Mouse (Mus musculus) heart, adult 2 months (tissue): ENCODE data around the gene Afap1l2. TPM values are rescaled to one million over a fixed set of nuclear protein-coding genes. Genes with fewer than 3 reads are reported as not detected.

Source experiments
- DNase-seq, 2 experiments: peaks; one replicate each; pipeline ENCODE4 v3.0.0; 2021
- H3K27ac ChIP-seq: fragments of 200-600 bp; 2 replicates; pipeline ENCODE4 v1.8.1; 2022
- H3K27me3 ChIP-seq: fragments of 200-500 bp; 2 replicates; pipeline ENCODE4 v1.6.1; 2012; ENCODE audit warnings: mild to moderate bottlenecking, low read length, inconsistent platforms, mixed read lengths; ENCODE audit not compliant: control insufficient read depth, insufficient read depth
- H3K36me3 ChIP-seq: fragments of 200-500 bp; 2 replicates; pipeline ENCODE4 v1.6.1; 2012; ENCODE audit warnings: low read length, inconsistent platforms; ENCODE audit not compliant: control insufficient read depth, insufficient read depth
- H3K4me1 ChIP-seq: fragments of 200-500 bp; 2 replicates; pipeline ENCODE4 v1.6.1; 2011; ENCODE audit warnings: low read length; ENCODE audit not compliant: control insufficient read depth, insufficient read depth
- H3K4me3 ChIP-seq: fragments of 200-600 bp; 2 replicates; pipeline ENCODE4 v1.8.1; 2022
- H3K79me2 ChIP-seq: fragments of 200-500 bp; replicated peaks from 2 replicates; pipeline ENCODE4 v1.6.1; 2012; ENCODE audit warnings: mild to moderate bottlenecking, inconsistent platforms, low read length, moderate library complexity, mixed read lengths; ENCODE audit not compliant: control insufficient read depth, insufficient read depth
- H3K9ac ChIP-seq: fragments of 200-500 bp; 2 replicates; pipeline ENCODE4 v1.6.1; 2012; ENCODE audit warnings: low read depth, mild to moderate bottlenecking, control low read depth, inconsistent platforms, low read length, mixed read lengths
- CTCF ChIP-seq: fragments of 200-600 bp; IDR thresholded peaks from 2 replicates; pipeline ENCODE4 v1.8.1; 2022; ENCODE audit warnings: antibody characterized with exemption, mild to moderate bottlenecking, moderate library complexity
- EP300 ChIP-seq: fragments of 200-500 bp; IDR thresholded peaks from 2 replicates; pipeline ENCODE4 v1.6.1; 2011; ENCODE audit warnings: low read depth, low read length, control low read depth; ENCODE audit not compliant: insufficient read depth
- POLR2A ChIP-seq: fragments of 200-500 bp; IDR thresholded peaks from 2 replicates; pipeline ENCODE4 v1.6.1; 2011; ENCODE audit warnings: mild to moderate bottlenecking, low read depth, low read length, control low read depth; ENCODE audit not compliant: insufficient read depth
- WGBS: fragments of 180-500 bp; shearing (Covaris S2); methylation state at CpG from one replicate; pipeline ENCODE4 v1.1.7; 2018; 5-methylcytosine and 5-hydroxymethylcytosine counted together
- intact Hi-C: fragments of 180-260 bp; cut with DNase I; formaldehyde crosslinking; loops from one replicate; pipeline ENCODE4 v1.15.1; 2025
- polyA plus RNA-seq: library from polyadenylated mRNA; depleted of rRNA; stranded (reverse); fragments of >200 nt; gene quantifications from 2 replicates; pipeline ENCODE4 v1.2.3, GENCODE M21; 2012
- total RNA-seq, 2 experiments: library from RNA; stranded (reverse); gene quantifications; 2 replicates each; pipeline ENCODE4 v1.2.3; 2021

Gene Afap1l2
- total and polyA plus RNA-seq, 3 experiments = 1.8 to 3.6 (median 3.6) TPM

- 54% methylated on average over 3 of the region's 3 CpGs for WGBS
- intact Hi-C loops = no loop called here
- no peak for TF ChIP-seq CTCF
- no peak for TF ChIP-seq EP300
- no peak for TF ChIP-seq POLR2A
- Histone ChIP-seq H3K79me2 (no peaks in the 10 kb centered on the region), H3K4me3 (no peak overlapping the region), H3K36me3 (no peaks in the 10 kb centered on the region), H3K27ac (no peak overlapping the region), H3K4me1 (no peaks in the 10 kb centered on the region), H3K9ac (no peak overlapping the region), H3K27me3 (no peaks in the 10 kb centered on the region)
- no peak for DNase-seq
These were observed 48.4 kb downstream of the Afap1l2 start for GRCm38 (mm10) chr19:56959601-56960000.

DNA sequence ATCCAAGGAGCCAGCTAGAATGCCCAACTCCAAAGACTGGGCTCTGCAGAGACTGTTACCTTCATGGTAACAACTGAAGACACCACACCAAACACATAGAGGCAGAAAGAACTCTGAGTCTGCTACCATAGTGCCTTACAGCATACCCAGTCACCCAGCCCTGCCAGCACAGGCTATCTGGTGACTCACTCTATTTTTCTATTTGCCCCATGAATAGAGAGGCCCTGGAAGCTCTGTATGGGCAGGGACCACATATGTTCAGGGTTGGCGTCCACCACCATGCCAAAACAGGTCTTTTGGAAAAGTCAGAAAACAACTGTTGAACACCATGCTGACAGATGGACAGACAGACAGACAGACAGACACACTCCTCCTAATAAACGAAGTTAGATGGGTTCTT, 49.0 kb downstream of the Afap1l2 start:
- no peak overlapping the region for H3K27ac ChIP-seq
- intact Hi-C loops = no loop called here
- H3K4me3 ChIP-seq = no peak overlapping the region
- no peak overlapping the region for H3K9ac ChIP-seq
- no peak for DNase-seq
- no peaks in the 10 kb centered on the region for H3K4me1 ChIP-seq
- H3K27me3 ChIP-seq = no peaks in the 10 kb centered on the region
- H3K36me3 ChIP-seq = no peaks in the 10 kb centered on the region
- H3K79me2 ChIP-seq = no peaks in the 10 kb centered on the region
- WGBS = 82% methylated on average over 2 of the region's 2 CpGs
- no peak for TF ChIP-seq CTCF
- TF ChIP-seq POLR2A = no peak
- no peak for TF ChIP-seq EP300

DNA sequence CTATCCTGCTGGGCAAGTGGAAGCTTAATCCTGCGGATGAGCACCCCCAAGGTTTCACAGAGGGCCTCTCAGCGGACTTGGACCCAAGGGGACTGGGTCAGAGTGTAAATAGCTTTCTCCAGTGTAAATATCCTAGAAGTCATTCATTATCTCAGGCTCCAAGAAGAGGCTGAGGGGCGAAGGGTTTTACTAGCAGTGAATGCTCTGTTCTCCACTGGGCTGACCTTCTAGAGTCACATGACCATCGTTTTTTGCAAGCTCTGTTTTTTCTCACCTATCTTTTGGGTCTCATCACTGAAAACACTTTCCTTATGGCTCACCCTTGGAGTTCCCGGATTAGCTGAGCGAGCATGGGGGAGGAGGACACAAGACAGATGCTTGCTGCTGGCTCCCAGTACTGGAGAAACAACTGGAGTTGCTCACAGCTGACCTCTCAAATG, 49.4 kb downstream of the Afap1l2 start:
- Histone ChIP-seq H3K27ac (no peak overlapping the region), H3K4me1 (no peaks in the 10 kb centered on the region), H3K27me3 (no peaks in the 10 kb centered on the region), H3K9ac (no peak overlapping the region), H3K4me3 (no peak overlapping the region), H3K36me3 (no peaks in the 10 kb centered on the region), H3K79me2 (no peaks in the 10 kb centered on the region)
- WGBS = 58% methylated on average over 6 of the region's 6 CpGs
- TF ChIP-seq EP300 = no peak
- TF ChIP-seq CTCF = no peak
- no peak for TF ChIP-seq POLR2A
- DNase-seq = peak in 1 of 2 experiments; percentile 20
- intact Hi-C loops = no loop called here

GRCm38 (mm10) chr19:56958011-56958410, 50.0 kb downstream of the Afap1l2 start:
- Histone ChIP-seq H3K79me2 (no peaks in the 10 kb centered on the region), H3K36me3 (no peaks in the 10 kb centered on the region), H3K9ac (no peak overlapping the region), H3K4me1 (no peaks in the 10 kb centered on the region), H3K4me3 (no peak overlapping the region), H3K27me3 (no peaks in the 10 kb centered on the region), H3K27ac (no peak overlapping the region)
- intact Hi-C loops = no loop called here
- no peak for DNase-seq
- TF ChIP-seq EP300 (no peak), CTCF (no peak), POLR2A (no peak)
- WGBS = 79% methylated on average over 4 of the region's 4 CpGs

DNA sequence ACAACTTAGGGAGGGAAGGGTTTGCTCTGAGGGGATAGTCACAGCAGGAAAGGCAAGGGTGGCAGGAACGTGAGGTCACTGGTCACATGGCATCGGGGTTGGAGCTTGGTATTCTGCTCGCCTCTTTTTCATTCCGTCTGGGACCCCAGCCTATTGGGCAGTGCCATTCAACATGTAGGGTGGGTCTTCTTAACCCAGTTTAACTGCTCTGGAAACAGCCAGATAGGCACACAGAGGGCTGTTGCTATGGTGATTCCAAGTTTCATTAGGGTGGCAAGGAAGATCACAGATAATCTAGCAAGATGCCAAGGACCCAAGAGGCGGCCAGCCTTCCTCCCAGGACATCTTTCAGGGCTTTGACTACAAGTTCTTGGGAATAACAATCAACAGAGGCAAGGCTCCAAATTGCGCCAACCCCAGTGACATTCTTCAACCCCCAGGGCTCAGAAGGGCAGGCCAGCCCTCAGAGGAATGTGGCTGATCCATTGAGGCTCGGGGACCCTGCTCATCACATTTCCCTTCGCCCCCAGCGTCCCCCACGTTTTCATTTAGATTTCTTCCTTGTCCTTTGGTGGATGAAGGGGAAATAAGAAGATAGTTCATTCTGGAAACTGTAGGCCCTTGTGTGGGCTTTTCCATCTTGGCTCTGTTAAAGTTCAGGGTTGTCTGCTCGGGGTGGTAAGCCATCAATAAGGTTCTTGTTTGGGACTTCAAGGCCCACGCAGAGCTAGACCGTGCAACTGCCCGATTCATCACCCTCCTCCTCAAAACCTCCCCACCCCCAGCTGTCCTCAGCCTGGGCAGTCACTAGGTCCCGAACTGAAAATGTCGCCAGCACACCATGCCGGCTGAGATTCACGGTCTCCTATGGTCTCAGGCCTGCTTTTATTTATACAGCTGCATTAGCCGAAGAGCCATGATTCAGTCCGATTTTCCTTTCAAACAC, 52.2 kb downstream of the Afap1l2 start:
- intact Hi-C loops = no loop called here
- WGBS = 82% methylated on average over 20 of the region's 20 CpGs
- no peak overlapping the region for H3K27ac ChIP-seq
- DNase-seq = no peak
- no peaks in the 10 kb centered on the region for H3K79me2 ChIP-seq
- TF ChIP-seq EP300 = no peak
- TF ChIP-seq POLR2A = no peak
- no peak for TF ChIP-seq CTCF
- no peaks in the 10 kb centered on the region for H3K36me3 ChIP-seq
- no peak overlapping the region for H3K9ac ChIP-seq
- H3K27me3 ChIP-seq = no peaks in the 10 kb centered on the region
- no peak overlapping the region for H3K4me3 ChIP-seq
- H3K4me1 ChIP-seq = no peaks in the 10 kb centered on the region

DNA sequence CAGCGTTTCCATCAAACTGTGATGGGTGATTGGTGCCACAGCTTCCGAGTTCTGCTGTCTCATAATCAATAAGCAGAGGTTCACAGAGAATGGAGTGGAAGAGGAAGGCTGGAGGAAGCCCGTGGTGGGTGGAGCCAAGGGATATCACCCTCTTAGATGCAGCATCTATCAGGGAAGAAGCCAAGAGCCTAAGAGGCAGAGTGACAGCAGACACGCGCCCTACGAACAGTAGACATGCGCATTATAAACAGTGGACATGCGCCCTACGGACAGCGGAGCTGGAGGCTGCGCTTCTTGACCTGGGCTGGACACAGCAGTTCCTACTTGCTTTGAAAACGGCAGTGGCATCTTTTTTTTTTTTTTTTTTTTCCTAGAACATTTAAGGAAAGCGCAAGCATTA, 53.2 kb downstream of the Afap1l2 start:
- WGBS = 86% methylated on average over 13 of the region's 13 CpGs
- H3K9ac ChIP-seq = no peak overlapping the region
- no peaks in the 10 kb centered on the region for H3K4me1 ChIP-seq
- intact Hi-C loops = no loop called here
- DNase-seq = no peak
- no peak overlapping the region for H3K4me3 ChIP-seq
- TF ChIP-seq EP300 = no peak
- TF ChIP-seq POLR2A = no peak
- no peak for TF ChIP-seq CTCF
- H3K79me2 ChIP-seq = no peaks in the 10 kb centered on the region
- H3K27ac ChIP-seq = no peak overlapping the region
- H3K36me3 ChIP-seq = no peaks in the 10 kb centered on the region
- no peaks in the 10 kb centered on the region for H3K27me3 ChIP-seq
